Mouse (Mus musculus): ENCODE results near the gene Gm9970. TPM values are rescaled to one million over a fixed set of nuclear protein-coding genes. Genes with fewer than 3 reads are reported as not detected.
"Not testable (repeated sequence)": the region's sequence is repeated elsewhere in the genome, so short reads cannot be mapped to it uniquely, and the experiment has no call there.

Gm9970 gene
- polyA plus RNA-seq, 1 experiment, result not detected

GRCm38 (mm10) chr5:31241522-31242034 is 546 bp upstream of the Gm9970 start:
- H3K36me3 ChIP-seq (replicated peaks; ENCODE audit: low read length), result peaks cover 37% of the 10 kb centered on the region
- TF ChIP-seq GATA1 (IDR thresholded peaks at IDR 0.05; ENCODE audit: borderline replicate concordance, low read length) (no peak), FLI1 (IDR thresholded peaks at IDR 0.05; ENCODE audit: low read length) (no peak)
- H3K27me3 ChIP-seq (replicated peaks), result peaks cover 2% of the 10 kb centered on the region
- peaks cover 4% of the 10 kb centered on the region for H3K9me3 ChIP-seq
- peaks cover 38% of the 10 kb centered on the region for H3K4me1 ChIP-seq
- H3K4me3 ChIP-seq (replicated peaks), result peak overlapping the region; percentile 95

- peaks cover 14% of the 10 kb centered on the region for H3K4me1 ChIP-seq
Measured at GRCm38 (mm10) chr5:31226641-31227040, 14.4 kb downstream of the Gm9970 start.

GRCm38 (mm10) chr5:31222696-31223095 is 18.3 kb downstream of the Gm9970 start:
- no peak overlapping the region for H3K4me3 ChIP-seq (replicated peaks)
- TF ChIP-seq FLI1 (IDR thresholded peaks at IDR 0.05; ENCODE audit: low read length) (no peak), GATA1 (IDR thresholded peaks at IDR 0.05; ENCODE audit: borderline replicate concordance, low read length) (no peak)
- peaks cover 17% of the 10 kb centered on the region for H3K4me1 ChIP-seq
- H3K27me3 ChIP-seq (replicated peaks), result no peaks in the 10 kb centered on the region
- H3K9me3 ChIP-seq, result no peaks in the 10 kb centered on the region
- H3K36me3 ChIP-seq (replicated peaks; ENCODE audit: low read length), result no peaks in the 10 kb centered on the region

More at GRCm38 (mm10) chr5:31226641-31227040, 14.4 kb downstream of the Gm9970 start:
- Histone ChIP-seq H3K27me3 (replicated peaks) (peaks cover 2% of the 10 kb centered on the region), H3K9me3 (no peaks in the 10 kb centered on the region), H3K36me3 (replicated peaks; ENCODE audit: low read length) (no peaks in the 10 kb centered on the region), H3K4me3 (replicated peaks) (no peak overlapping the region)
- TF ChIP-seq GATA1 (IDR thresholded peaks at IDR 0.05; ENCODE audit: borderline replicate concordance, low read length), result no peak
- TF ChIP-seq FLI1 (IDR thresholded peaks at IDR 0.05; ENCODE audit: low read length), result no peak

DNA sequence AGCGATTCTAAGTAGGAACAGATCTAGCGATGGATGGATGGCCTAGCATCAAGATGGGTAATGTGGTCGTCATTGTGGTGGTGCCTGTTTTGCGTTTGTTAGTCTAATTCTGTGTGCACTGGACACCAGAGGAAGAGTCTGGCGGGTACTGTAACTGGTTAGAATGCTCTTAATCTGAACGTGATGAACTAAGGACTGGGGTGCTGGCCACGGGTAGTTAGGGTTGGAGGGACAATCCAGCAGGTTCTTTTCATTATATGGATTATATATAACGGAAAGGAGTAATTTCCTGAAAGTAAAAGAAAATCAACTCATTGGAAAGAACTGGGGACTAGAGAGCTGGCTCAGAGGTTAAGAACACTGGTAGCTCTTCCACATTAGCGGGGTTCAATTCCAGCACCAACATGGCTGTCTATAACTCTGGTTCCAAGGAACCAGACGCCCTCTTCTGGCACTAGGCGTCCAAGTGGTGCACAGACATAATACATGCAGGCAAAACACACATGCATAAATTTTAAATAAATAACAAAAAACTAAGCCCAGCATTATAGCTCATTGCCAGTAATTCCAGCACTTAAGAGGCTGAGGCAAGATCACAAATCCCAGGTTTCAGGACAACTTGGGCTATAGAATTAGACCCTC is 19.6 kb downstream of the Gm9970 start:
- H3K4me1 ChIP-seq, result peaks cover 23% of the 10 kb centered on the region
- no peaks in the 10 kb centered on the region for H3K9me3 ChIP-seq
- TF ChIP-seq GATA1 (IDR thresholded peaks at IDR 0.05; ENCODE audit: borderline replicate concordance, low read length), result no peak
- no peak for TF ChIP-seq FLI1 (IDR thresholded peaks at IDR 0.05; ENCODE audit: low read length)

DNA sequence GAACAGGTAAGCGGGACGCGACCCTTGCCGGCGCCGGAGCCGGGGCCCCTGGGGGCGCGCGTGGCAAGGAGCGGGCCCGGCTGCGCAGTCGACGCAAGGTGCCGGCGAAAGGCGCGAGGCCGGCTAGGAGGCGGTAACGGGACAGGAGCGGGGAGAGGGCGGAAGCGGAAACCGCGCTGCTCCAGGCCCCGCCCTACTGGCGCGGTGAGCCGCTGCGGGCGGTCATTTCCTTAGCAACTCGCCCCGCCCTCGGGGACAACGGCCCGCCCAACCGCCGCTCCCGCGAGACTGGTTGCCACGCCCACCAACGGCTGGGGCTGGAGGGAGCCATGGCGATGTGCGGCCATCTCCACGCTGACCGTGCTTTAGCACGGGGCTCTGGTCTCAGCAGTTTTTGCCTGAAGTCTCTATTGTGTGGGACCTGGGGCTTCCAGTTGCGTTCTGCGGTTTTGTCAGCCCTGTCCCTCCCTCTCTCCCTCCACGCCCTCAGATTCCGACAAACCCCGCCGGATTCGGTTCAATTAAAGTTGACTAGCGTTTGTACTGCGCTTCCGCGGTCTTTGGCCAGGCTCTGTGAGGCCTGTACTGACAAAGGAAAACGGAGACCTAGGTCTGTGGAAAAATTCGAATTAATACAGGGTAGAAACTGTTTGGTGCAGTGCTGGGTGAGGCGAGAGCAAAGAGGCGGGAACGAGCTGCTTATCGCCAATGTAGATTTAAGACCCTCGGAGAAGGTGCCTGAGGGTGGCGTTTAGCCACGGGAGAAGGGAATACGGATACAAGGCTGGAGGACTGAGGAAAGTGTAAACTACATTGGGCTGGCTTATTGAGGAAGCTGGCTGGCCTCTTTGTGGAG is 20.4 kb downstream of the Gm9970 start, which contains the start of gene Ppm1g:
TSS of gene Ppm1g (minus strand) at position 240 of the 856 bp plus-strand sequence.
- peak within 1 kb of the TSS; percentile 99 for H3K4me3 ChIP-seq (replicated peaks)
- no peaks in the 10 kb centered on the region for H3K9me3 ChIP-seq
- H3K27me3 ChIP-seq (replicated peaks), result no peaks in the 10 kb centered on the region
- TF ChIP-seq GATA1 (IDR thresholded peaks at IDR 0.05; ENCODE audit: borderline replicate concordance, low read length) (no peak), FLI1 (IDR thresholded peaks at IDR 0.05; ENCODE audit: low read length) (0 out of 2 replicates have a peak, but pooled peaks have one; percentile 66)
- peaks cover 31% of the 10 kb centered on the region for H3K4me1 ChIP-seq
- H3K36me3 ChIP-seq (replicated peaks; ENCODE audit: low read length), result peaks cover 6% of the 10 kb centered on the region

More for the DNA sequence above, 19.6 kb downstream of the Gm9970 start:
- H3K36me3 ChIP-seq (replicated peaks; ENCODE audit: low read length), result no peaks in the 10 kb centered on the region
- no peaks in the 10 kb centered on the region for H3K27me3 ChIP-seq (replicated peaks)
- H3K4me3 ChIP-seq (replicated peaks), result peak overlapping the region; percentile 99

GRCm38 (mm10) chr5:31219911-31220447 is 21.1 kb downstream of the Gm9970 start:
- TF ChIP-seq FLI1 (IDR thresholded peaks at IDR 0.05; ENCODE audit: low read length) (no peak), GATA1 (IDR thresholded peaks at IDR 0.05; ENCODE audit: borderline replicate concordance, low read length) (no peak)
- Histone ChIP-seq H3K27me3 (replicated peaks) (no peaks in the 10 kb centered on the region), H3K4me1 (peaks cover 37% of the 10 kb centered on the region), H3K9me3 (no peaks in the 10 kb centered on the region), H3K4me3 (replicated peaks) (peak overlapping the region; percentile 99), H3K36me3 (replicated peaks; ENCODE audit: low read length) (peaks cover 7% of the 10 kb centered on the region)

- Histone ChIP-seq H3K4me1 (peaks cover 42% of the 10 kb centered on the region), H3K4me3 (replicated peaks) (peak overlapping the region; percentile 99), H3K36me3 (replicated peaks; ENCODE audit: low read length) (peaks cover 7% of the 10 kb centered on the region), H3K9me3 (no peaks in the 10 kb centered on the region), H3K27me3 (replicated peaks) (no peaks in the 10 kb centered on the region)
- no peak for TF ChIP-seq GATA1 (IDR thresholded peaks at IDR 0.05; ENCODE audit: borderline replicate concordance, low read length)
Measured at GRCm38 (mm10) chr5:31219474-31219873, 21.6 kb downstream of the Gm9970 start.

- Histone ChIP-seq H3K27me3 (replicated peaks) (no peaks in the 10 kb centered on the region), H3K4me3 (replicated peaks) (peak overlapping the region; percentile 99), H3K9me3 (no peaks in the 10 kb centered on the region), H3K36me3 (replicated peaks; ENCODE audit: low read length) (peaks cover 7% of the 10 kb centered on the region), H3K4me1 (peaks cover 45% of the 10 kb centered on the region)
- TF ChIP-seq FLI1 (IDR thresholded peaks at IDR 0.05; ENCODE audit: low read length) (no peak), GATA1 (IDR thresholded peaks at IDR 0.05; ENCODE audit: borderline replicate concordance, low read length) (no peak)
Measured at GRCm38 (mm10) chr5:31219070-31219469, 22.0 kb downstream of the Gm9970 start.

GRCm38 (mm10) chr5:31218294-31218693 is 22.7 kb downstream of the Gm9970 start:
- TF ChIP-seq GATA1 (IDR thresholded peaks at IDR 0.05; ENCODE audit: borderline replicate concordance, low read length), result no peak
- no peak for TF ChIP-seq FLI1 (IDR thresholded peaks at IDR 0.05; ENCODE audit: low read length)
- peak overlapping the region; percentile 80 for H3K4me3 ChIP-seq (replicated peaks)
- peaks cover 50% of the 10 kb centered on the region for H3K4me1 ChIP-seq
- H3K27me3 ChIP-seq (replicated peaks), result no peaks in the 10 kb centered on the region
- peaks cover 7% of the 10 kb centered on the region for H3K36me3 ChIP-seq (replicated peaks; ENCODE audit: low read length)
- no peaks in the 10 kb centered on the region for H3K9me3 ChIP-seq

DNA sequence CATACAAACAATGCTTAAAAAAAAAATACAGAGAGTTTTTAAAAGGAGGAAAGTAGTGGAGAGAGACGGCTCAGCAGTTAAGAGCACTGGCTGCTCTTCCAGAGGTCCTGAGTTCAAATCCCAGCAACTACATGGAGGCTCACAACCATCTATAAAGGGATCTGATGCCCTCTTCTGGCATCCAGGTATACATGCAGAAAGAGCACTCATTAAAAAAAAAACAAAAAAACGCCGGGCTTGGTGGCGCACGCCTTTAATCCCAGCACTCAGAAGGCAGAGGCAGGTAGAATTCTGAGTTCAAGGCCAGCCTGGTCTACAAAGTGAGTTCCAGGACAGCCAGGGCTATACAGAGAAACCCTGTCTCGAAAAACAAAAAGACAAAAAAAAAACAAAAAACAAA is 24.5 kb downstream of the Gm9970 start:
- not testable (repeated sequence) for H3K9me3 ChIP-seq; H3K27me3 ChIP-seq (replicated peaks); H3K4me3 ChIP-seq (replicated peaks)
- peaks cover 14% of the 10 kb centered on the region for H3K36me3 ChIP-seq (replicated peaks; ENCODE audit: low read length)
- H3K4me1 ChIP-seq, result peaks cover 60% of the 10 kb centered on the region

All from megakaryocyte, embryonic 14.5 days (primary cell).